Mouse (Mus musculus) spleen, postnatal 36 days (tissue): Measurements from ENCODE around the gene Tspan33.
"Not testable (repeated sequence)": the region's sequence is repeated elsewhere in the genome, so short reads cannot be mapped to it uniquely, and the experiment has no call there.

Source experiments
- DNase-seq, 2 experiments: peaks; one replicate each; pipeline ENCODE4 v3.0.0; 2022; ENCODE audit warnings: low spot score in 2 of 2, mixed read lengths in 1 of 2

The Tspan33 gene

DNA sequence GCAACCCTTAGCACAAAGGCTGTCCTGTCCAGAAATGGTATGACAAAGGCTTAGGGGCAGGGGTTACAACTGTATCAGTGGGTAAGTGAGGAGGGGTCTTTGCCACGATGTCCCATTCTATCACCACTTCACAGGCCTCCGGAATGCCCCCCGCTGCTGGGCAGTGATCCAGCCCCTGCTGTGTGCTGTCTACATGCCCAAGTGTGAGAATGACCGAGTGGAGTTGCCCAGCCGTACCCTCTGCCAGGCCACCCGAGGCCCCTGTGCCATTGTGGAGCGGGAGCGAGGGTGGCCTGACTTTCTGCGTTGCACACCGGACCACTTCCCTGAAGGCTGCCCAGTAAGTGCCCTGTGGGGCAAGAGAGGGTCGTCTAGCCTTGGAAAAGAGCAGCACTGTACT lies 59.3 kb downstream of the Tspan33 start:
- no peak for DNase-seq

- DNase-seq = no peak
Measured at GRCm38 (mm10) chr6:29756001-29756400, 62.0 kb downstream of the Tspan33 start.

GRCm38 (mm10) chr6:29756476-29756875 lies 62.5 kb downstream of the Tspan33 start:
- no peak for DNase-seq

DNA sequence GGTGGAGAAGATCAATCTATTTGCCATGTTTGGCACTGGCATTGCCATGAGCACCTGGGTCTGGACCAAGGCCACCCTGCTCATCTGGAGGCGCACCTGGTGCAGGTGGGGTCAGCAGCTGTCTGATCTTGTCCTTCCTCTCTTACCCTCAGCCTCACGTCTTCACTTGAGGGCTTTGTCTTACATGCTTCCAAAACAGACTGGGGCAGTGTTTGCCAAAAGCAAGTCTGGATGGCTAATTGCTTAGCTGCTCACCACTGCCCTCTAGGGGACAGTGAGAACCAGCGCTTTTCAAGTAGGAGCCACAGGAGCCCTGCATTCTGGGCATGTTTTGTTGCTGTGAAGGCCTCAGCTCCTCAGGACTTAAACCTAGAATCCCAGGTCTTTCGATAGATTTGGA lies 64.4 kb downstream of the Tspan33 start:
- DNase-seq = peak; percentile 32 to 54

GRCm38 (mm10) chr6:29759012-29759679 lies 65.1 kb downstream of the Tspan33 start:
- DNase-seq = no peak

DNA sequence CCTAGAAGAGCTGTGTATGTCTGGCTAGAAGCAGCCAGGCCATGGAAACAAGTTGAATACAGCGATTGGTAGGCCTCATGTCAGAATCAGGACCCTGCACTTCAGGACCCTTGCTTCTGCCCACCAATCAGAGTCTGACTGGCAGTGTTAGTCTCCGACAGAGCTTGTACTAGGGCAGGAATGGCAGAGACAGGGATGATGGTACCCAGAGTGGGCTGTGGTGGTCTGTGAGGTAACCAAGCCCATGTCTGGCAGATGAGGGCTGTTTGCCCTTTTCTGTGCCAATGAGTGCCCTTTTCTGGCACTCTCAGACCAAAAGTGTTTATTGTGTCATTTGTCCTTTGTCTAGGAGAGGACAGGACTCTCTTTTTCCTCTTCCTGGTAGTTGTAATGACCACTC lies 66.4 kb downstream of the Tspan33 start:
- not testable (repeated sequence) for DNase-seq

DNA sequence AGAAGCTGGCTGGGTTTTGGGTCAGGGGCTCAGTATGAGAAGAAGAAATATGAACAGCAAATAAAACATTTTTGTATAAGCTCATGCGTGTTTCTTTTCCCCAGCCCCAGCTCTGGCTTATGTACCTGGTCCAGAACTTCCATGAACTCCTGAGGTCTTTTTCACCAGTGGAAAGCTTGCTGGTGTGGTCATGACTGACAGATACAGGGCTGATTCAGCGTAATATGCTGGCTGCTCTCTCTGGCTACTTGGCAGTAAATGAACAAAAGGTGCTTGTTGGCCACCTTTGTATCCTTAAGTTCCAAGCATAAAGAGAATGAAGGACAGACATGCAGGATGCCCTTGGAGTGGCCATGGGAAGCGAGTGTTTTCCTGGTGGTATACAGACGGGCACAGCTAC lies 67.3 kb downstream of the Tspan33 start:
- no peak for DNase-seq

DNA sequence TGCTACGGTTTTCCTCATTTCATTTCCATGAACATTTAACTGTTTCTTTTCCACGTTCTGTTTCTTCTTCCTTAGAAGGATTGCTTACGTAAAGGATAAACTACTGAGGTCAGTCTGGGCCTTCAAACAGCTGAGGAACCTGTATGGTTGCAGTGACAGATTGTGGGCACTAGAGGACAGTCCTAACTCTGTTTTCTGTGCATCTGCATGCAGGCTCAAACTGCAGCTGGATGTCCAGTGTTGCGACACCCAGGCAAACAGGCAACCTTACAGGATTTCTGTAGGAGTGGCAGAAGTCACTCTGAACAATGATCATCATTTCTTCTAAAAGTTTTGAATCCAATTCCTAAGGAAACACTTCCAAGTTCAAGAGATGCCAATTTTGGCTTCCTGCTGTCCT lies 68.5 kb downstream of the Tspan33 start:
- DNase-seq = peak in 1 of 2 experiments; percentile 13

GRCm38 (mm10) chr6:29766874-29767273 lies 72.9 kb downstream of the Tspan33 start:
- no peak for DNase-seq
